Mouse (Mus musculus): Measurements from ENCODE around the gene Tekt2. TPM values are rescaled to one million over a fixed set of nuclear protein-coding genes. Genes with fewer than 3 reads are reported as not detected.

The Tekt2 gene
- polyA plus RNA-seq, 1 experiment from 2014 or later: 0.98 TPM

DNA sequence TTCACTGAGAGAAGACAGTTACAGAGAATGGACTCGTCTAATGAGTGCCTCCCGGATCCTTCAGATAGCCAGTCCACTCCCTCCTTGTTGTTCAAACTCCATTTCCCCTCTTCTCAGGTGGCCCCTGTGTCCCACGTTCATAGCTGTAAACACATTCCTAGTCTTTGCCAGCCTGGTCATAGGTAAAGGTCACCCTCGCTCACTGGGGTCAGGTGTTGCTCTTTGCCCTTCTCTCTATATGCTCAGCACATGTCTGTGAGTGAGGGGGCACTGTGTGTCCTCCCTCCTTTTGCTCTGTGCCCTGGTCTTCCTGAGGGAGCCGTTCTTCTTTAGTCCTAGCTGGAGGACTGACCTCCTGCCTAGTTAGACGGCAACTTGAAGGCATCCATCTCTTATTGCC lies 5.7 kb downstream of the Tekt2 start:
- H3K4me1 ChIP-seq: peaks cover 14% of the 10 kb centered on the region
- no peak overlapping the region for H3K27ac ChIP-seq
- H3K9me3 ChIP-seq (replicated peaks): no peaks in the 10 kb centered on the region
- H3K4me3 ChIP-seq: no peak overlapping the region
- peaks cover 29% of the 10 kb centered on the region for H3K27me3 ChIP-seq (ENCODE audit: low read depth, poor library complexity, severe bottlenecking)
- WGBS: 93% methylated on average over 6 of the region's 6 CpGs
- DNase-seq (ENCODE audit: low spot score): no peak
- H3K36me3 ChIP-seq: peaks cover 52% of the 10 kb centered on the region

DNA sequence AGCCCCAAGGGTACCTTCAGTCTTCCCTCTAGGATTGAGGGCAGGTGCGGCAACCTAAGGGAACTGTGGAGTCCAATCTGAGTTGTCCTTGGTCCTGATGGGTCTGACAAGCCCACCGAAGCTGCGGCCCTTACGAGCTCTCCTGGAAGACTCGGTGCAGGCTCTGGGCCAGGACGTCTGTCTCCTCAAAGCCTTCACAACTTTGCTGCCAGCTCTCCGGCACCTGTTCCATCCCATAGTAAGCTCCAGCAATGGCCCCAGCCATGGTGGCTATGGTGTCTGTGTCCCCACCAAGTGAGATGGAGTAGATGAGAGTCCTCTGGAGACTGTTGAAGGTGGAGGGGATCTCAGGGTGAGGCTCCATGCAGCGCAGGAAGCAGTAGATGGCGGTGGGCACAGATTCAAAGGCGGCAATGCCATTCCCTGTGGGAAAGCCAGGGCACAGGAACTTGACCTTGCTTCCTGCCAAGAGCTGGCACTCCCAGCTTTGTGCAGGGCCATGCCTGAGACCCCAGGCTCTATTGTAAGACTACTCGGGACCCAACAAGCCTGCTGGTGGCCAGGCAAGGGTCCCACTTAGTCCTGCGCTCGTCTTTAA lies 8.9 kb downstream of the Tekt2 start:
- Histone ChIP-seq H3K9me3 (replicated peaks) (no peaks in the 10 kb centered on the region), H3K4me1 (peaks cover 27% of the 10 kb centered on the region), H3K27ac (no peak overlapping the region), H3K27me3 (ENCODE audit: low read depth, poor library complexity, severe bottlenecking) (no peaks in the 10 kb centered on the region), H3K36me3 (peaks cover 59% of the 10 kb centered on the region), H3K4me3 (no peak overlapping the region)
- no peak for DNase-seq (ENCODE audit: low spot score)
- WGBS: 92% methylated on average over 13 of the region's 13 CpGs

DNA sequence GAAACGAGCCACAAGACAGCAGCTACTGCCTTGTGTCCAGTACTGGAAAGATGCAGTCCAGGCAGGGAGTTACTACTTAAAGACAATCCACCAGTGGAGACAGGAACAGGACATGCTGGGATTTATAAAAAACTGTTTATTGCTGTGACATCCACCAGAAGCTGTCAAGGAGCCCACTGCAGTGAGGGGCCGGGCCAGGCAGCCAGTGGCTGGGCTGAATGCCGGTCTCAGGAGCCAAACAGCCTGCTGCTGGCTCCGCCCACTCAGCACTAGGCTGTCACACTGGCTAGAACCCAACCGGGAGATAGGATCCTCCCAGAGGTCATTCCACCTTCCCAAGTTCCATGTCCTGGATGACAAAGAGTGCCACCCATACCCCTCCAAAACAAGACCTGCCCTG lies 9.6 kb downstream of the Tekt2 start:
- Histone ChIP-seq H3K27ac (no peak overlapping the region), H3K36me3 (peaks cover 59% of the 10 kb centered on the region), H3K4me1 (peaks cover 29% of the 10 kb centered on the region), H3K4me3 (no peak overlapping the region), H3K9me3 (replicated peaks) (no peaks in the 10 kb centered on the region), H3K27me3 (ENCODE audit: low read depth, poor library complexity, severe bottlenecking) (no peaks in the 10 kb centered on the region)
- WGBS: 43% methylated on average over 5 of the region's 5 CpGs
- no peak for DNase-seq (ENCODE audit: low spot score)

DNA sequence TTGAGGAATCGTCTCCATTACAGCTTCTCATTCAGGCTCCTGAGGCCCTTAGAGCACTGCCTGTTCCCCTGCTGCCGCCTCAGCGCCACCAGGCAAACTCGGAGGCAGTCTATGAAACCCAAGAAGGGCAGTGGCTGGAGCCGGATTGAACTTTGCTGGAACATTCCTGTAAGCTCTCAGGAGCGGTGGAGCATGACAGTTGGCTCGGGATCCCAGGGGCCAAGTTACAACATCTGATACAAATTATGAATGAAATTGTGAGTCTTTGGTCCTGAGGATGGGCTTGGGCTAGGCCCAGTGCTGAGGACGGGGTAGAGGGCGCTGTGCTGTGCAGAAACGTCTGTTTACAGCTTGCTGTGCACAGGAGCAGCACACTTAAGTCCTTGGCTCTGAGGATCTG lies 11.1 kb downstream of the Tekt2 start:
- no peaks in the 10 kb centered on the region for H3K9me3 ChIP-seq (replicated peaks)
- no peak overlapping the region for H3K4me3 ChIP-seq
- H3K27ac ChIP-seq: no peak overlapping the region
- peaks cover 53% of the 10 kb centered on the region for H3K36me3 ChIP-seq
- peaks cover 29% of the 10 kb centered on the region for H3K4me1 ChIP-seq
- no peaks in the 10 kb centered on the region for H3K27me3 ChIP-seq (ENCODE audit: low read depth, poor library complexity, severe bottlenecking)
- 54% methylated on average over 10 of the region's 10 CpGs for WGBS
- DNase-seq (ENCODE audit: low spot score): no peak

DNA sequence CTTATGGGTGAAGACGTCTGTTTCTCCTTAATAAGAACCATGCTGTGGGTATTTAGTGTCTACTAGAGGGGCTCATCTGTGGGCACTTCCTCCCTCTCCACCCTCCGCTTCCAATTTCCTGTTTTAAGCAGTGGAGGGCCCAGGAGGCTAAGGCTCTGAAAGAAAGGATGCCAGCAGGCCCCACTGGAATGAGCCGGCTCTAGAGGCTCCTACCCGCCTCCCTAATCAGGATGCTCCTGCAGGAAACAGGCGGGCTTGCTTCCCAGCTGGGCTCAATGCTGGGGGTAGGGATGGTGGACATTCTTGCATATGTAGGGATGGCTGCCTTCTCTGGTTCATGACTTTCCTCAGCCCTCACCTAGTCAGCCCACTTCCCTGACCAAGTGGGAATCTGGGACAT lies 12.3 kb downstream of the Tekt2 start:
- Histone ChIP-seq H3K9me3 (replicated peaks) (no peaks in the 10 kb centered on the region), H3K4me1 (peaks cover 35% of the 10 kb centered on the region), H3K27me3 (ENCODE audit: low read depth, poor library complexity, severe bottlenecking) (peaks cover 8% of the 10 kb centered on the region; the same call in 1 of the 2 replicates), H3K36me3 (peaks cover 41% of the 10 kb centered on the region), H3K4me3 (no peak overlapping the region), H3K27ac (0 out of 2 replicates have a peak overlapping the region, but pooled peaks have one; percentile 2)
- WGBS: 39% methylated on average over 5 of the region's 5 CpGs
- no peak for DNase-seq (ENCODE audit: low spot score)

DNA sequence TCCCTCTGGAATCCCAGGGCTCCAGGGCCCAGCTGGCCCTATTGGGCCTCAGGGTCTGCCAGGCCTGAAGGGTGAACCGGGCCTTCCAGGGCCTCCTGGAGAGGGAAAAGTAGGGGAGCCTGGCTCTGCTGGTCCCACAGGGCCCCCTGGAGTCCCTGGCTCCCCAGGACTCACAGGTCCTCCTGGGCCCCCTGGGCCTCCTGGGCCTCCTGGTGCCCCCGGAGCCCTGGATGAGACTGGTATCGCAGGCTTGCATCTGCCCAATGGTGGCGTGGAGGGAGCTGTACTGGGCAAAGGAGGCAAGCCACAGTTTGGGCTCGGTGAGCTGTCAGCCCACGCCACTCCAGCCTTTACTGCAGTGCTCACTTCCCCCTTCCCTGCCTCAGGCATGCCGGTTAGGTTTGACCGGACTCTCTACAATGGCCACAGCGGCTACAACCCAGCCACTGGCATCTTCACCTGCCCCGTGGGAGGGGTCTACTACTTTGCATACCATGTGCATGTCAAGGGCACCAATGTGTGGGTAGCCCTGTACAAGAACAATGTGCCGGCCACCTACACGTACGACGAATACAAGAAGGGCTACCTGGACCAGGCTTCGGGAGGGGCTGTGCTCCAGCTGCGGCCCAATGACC lies 13.8 kb downstream of the Tekt2 start:
- no peaks in the 10 kb centered on the region for H3K9me3 ChIP-seq (replicated peaks)
- peaks cover 38% of the 10 kb centered on the region for H3K4me1 ChIP-seq
- peaks cover 26% of the 10 kb centered on the region for H3K36me3 ChIP-seq
- no peak overlapping the region for H3K4me3 ChIP-seq
- DNase-seq (ENCODE audit: low spot score): no peak
- H3K27ac ChIP-seq: peak overlapping the region; percentile 42
- 88% methylated on average over 16 of the region's 16 CpGs for WGBS
- peaks cover 8% of the 10 kb centered on the region; the same call in 1 of the 2 replicates for H3K27me3 ChIP-seq (ENCODE audit: low read depth, poor library complexity, severe bottlenecking)

DNA sequence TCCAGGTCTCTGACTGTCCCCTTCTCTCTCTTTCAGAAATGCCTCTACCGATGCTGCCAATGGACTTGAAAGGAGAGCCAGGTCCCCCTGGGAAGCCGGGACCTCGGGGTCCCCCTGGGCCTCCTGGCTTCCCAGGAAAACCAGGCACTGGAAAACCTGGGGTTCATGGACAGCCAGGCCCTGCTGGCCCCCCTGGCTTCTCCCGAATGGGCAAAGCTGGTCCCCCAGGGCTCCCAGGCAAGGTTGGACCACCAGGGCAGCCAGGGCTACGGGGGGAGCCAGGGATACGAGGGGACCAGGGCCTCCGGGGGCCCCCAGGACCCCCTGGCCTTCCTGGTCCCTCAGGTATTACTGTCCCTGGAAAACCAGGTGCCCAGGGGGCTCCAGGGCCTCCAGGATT lies 15.1 kb downstream of the Tekt2 start:
- 78% methylated on average over 7 of the region's 7 CpGs for WGBS
- DNase-seq (ENCODE audit: low spot score): no peak
- Histone ChIP-seq H3K4me1 (peaks cover 39% of the 10 kb centered on the region), H3K4me3 (no peak overlapping the region), H3K9me3 (replicated peaks) (no peaks in the 10 kb centered on the region), H3K27ac (peak overlapping the region; percentile 20; the same call in 1 of the 2 replicates), H3K36me3 (peaks cover 12% of the 10 kb centered on the region), H3K27me3 (ENCODE audit: low read depth, poor library complexity, severe bottlenecking) (peaks cover 8% of the 10 kb centered on the region; the same call in 1 of the 2 replicates)

DNA sequence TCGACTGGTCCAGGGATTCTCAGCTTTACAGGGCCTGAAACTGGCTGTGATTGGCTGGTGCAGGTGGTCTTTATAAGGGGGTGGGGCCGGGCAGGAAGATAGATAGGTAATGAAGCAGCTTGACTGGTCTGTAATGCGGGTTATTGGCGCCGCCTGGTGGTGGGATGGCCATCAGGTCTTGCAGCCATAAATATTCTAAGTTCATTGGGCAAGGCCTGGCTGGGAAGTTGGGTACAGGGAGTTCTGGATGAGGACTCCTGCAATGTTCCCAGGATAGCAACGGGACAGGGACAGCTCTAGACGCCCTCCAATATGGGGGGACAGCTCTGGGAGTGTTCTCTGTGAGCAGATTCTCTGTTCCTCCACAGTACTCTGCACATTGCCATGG lies 15.6 kb downstream of the Tekt2 start:
- H3K9me3 ChIP-seq (replicated peaks): no peaks in the 10 kb centered on the region
- H3K27me3 ChIP-seq (ENCODE audit: low read depth, poor library complexity, severe bottlenecking): peaks cover 8% of the 10 kb centered on the region; the same call in 1 of the 2 replicates
- peaks cover 8% of the 10 kb centered on the region for H3K36me3 ChIP-seq
- peaks cover 39% of the 10 kb centered on the region for H3K4me1 ChIP-seq
- peak overlapping the region; percentile 56 for H3K27ac ChIP-seq
- peak overlapping the region; percentile 47 for H3K4me3 ChIP-seq
- DNase-seq (ENCODE audit: low spot score): peak; percentile 98
- under 1% methylated on average over 7 of the region's 7 CpGs for WGBS

DNA sequence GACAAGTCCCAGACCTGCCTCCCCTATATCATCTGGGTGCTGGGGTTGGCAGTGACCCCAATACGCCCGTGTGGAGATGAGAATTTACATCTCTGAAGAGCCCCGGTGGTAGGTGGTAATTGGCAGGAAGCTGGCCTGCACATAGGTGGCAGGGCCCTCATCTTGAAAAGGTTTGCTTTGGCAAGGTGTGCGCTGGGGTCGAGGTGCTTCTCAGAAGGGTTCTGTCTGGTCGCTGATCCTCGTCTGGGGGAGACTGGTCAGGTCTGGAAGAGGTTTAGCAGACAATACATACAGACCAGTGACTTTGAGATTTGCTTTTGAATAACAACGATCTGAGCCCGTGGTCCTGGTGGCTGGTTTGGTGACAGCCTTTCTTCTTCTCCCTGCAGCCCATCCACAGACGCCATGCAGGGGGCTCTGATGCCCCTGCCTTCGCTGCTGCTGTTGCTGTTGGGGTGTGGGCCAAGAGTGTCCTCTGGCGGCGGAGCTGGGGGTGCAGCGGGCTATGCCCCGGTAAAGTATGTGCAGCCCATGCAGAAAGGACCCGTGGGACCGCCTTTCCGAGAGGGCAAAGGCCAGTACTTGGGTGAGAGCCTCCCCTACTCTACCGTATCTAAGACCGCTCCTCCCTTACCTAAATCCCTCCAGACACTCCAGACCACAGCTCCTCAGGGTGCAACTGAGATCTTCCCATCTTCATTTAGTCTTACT lies 16.1 kb downstream of the Tekt2 start:
- DNase-seq (ENCODE audit: low spot score): no peak
- H3K27me3 ChIP-seq (ENCODE audit: low read depth, poor library complexity, severe bottlenecking): peaks cover 10% of the 10 kb centered on the region; the same call in 1 of the 2 replicates
- WGBS: 13% methylated on average over 20 of the region's 20 CpGs
- H3K4me3 ChIP-seq: peak overlapping the region; percentile 47
- no peaks in the 10 kb centered on the region for H3K9me3 ChIP-seq (replicated peaks)
- H3K36me3 ChIP-seq: peaks cover 3% of the 10 kb centered on the region; the same call in 1 of the 2 replicates
- H3K27ac ChIP-seq: peak overlapping the region; percentile 56; the same call in 1 of the 2 replicates
- H3K4me1 ChIP-seq: peaks cover 36% of the 10 kb centered on the region

DNA sequence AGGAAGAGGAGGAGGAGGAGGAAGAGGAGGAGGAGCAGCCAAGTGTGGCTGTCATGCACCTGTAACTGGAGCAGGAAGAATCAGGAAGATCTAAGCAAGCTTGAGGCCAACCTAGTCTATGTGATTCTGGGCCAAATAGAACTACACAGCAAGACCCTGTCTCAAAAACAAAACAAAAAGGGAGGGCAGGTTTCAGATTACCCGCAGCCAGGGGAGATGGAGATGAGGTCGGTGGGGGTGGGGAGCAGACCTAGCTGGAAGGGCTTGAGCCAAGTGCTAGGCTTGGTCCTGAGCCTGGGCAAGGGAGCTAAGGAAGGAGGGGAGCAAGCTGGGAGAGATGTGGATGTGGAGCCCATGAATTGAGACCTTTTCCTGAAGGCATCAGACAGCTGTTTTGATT lies 18.7 kb downstream of the Tekt2 start:
- no peaks in the 10 kb centered on the region for H3K36me3 ChIP-seq
- no peak for DNase-seq (ENCODE audit: low spot score)
- H3K27ac ChIP-seq: no peak overlapping the region
- H3K4me3 ChIP-seq: no peak overlapping the region
- H3K9me3 ChIP-seq (replicated peaks): no peaks in the 10 kb centered on the region
- WGBS: 10% methylated on average over 2 of the region's 2 CpGs
- H3K4me1 ChIP-seq: peaks cover 24% of the 10 kb centered on the region
- H3K27me3 ChIP-seq (ENCODE audit: low read depth, poor library complexity, severe bottlenecking): peaks cover 33% of the 10 kb centered on the region

DNA sequence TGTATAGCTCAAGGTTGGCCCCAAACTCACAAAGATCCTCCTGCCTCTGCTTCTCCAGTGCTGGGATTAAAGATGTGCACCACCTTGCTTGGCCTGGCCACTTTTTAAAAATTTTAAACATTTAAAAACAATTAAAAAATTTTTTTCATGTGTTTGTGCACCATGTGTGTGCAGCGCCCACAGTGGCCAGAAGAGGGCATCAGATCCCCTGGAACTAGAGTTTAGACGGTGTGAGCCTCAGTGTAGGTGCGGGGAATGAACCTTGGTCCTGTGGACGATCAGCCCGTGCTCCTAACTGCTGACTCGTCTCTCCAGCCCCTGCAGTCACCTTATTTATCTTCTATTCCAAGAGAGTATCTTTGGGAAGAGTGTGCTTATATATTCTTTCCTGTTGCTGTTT lies 19.4 kb downstream of the Tekt2 start:
- DNase-seq (ENCODE audit: low spot score): no peak
- Histone ChIP-seq H3K4me3 (no peak overlapping the region), H3K9me3 (replicated peaks) (no peaks in the 10 kb centered on the region), H3K4me1 (peaks cover 32% of the 10 kb centered on the region), H3K36me3 (no peaks in the 10 kb centered on the region), H3K27ac (no peak overlapping the region), H3K27me3 (ENCODE audit: low read depth, poor library complexity, severe bottlenecking) (peaks cover 41% of the 10 kb centered on the region)
- WGBS: 90% methylated on average over 6 of the region's 6 CpGs

DNA sequence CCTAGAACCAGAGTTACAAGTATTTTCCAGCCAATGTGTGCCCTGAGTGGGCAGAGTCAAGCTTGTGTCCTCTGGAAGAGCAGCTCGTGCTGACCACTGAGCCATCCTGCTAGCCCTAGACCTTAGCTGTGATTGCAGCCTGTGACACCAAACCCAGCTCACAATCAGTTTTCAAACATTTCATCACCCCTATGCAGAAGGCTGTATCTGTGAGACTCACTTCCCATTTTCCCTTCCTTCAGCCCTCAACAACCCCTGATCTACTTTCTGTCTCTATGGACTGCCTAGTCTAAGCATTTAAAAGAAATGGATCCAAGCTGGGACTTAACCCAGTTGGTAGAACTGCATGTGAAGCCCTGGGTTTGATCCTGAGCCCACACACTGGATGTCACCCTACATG lies 20.1 kb downstream of the Tekt2 start:
- no peaks in the 10 kb centered on the region for H3K36me3 ChIP-seq
- H3K4me1 ChIP-seq: peaks cover 33% of the 10 kb centered on the region
- DNase-seq (ENCODE audit: low spot score): no peak
- no peaks in the 10 kb centered on the region for H3K9me3 ChIP-seq (replicated peaks)
- no peak overlapping the region for H3K27ac ChIP-seq
- peaks cover 47% of the 10 kb centered on the region for H3K27me3 ChIP-seq (ENCODE audit: low read depth, poor library complexity, severe bottlenecking)
- WGBS: 94% methylated on average over 1 of the region's 1 CpGs
- H3K4me3 ChIP-seq: no peak overlapping the region

DNA sequence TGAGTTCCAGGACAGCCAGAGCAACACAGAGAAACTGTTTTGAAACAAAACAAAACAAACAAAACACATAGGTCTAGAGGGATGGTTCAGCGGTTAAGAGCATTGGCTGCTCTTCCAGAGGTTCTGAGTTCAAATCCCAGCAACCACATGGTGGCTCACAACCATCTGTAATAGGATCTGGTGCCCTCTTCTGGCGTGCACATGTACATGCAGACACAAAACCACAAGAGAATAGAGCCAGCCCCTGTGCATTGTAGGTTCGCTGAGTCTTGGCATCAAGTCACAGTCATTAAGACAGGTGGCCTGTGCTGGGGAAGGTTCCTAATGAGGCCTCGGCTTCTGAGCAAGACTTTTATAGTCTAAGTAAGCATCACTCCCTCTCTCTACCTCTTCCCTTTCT lies 21.6 kb downstream of the Tekt2 start:
- no peak for DNase-seq (ENCODE audit: low spot score)
- H3K36me3 ChIP-seq: no peaks in the 10 kb centered on the region
- peaks cover 29% of the 10 kb centered on the region for H3K4me1 ChIP-seq
- WGBS: 49% methylated on average over 4 of the region's 4 CpGs
- peaks cover 59% of the 10 kb centered on the region for H3K27me3 ChIP-seq (ENCODE audit: low read depth, poor library complexity, severe bottlenecking)
- no peak overlapping the region for H3K27ac ChIP-seq
- H3K9me3 ChIP-seq (replicated peaks): no peaks in the 10 kb centered on the region
- H3K4me3 ChIP-seq: no peak overlapping the region
